Mouse (Mus musculus) Muller cell, postnatal 12 days (primary cell): Measurements from ENCODE around the gene Kansl3.

Source experiments
- DNase-seq: peaks from one replicate; pipeline ENCODE4 v3.0.0-alpha.2; 2015; ENCODE audit errors: inconsistent ontology term

Gene Kansl3

DNA sequence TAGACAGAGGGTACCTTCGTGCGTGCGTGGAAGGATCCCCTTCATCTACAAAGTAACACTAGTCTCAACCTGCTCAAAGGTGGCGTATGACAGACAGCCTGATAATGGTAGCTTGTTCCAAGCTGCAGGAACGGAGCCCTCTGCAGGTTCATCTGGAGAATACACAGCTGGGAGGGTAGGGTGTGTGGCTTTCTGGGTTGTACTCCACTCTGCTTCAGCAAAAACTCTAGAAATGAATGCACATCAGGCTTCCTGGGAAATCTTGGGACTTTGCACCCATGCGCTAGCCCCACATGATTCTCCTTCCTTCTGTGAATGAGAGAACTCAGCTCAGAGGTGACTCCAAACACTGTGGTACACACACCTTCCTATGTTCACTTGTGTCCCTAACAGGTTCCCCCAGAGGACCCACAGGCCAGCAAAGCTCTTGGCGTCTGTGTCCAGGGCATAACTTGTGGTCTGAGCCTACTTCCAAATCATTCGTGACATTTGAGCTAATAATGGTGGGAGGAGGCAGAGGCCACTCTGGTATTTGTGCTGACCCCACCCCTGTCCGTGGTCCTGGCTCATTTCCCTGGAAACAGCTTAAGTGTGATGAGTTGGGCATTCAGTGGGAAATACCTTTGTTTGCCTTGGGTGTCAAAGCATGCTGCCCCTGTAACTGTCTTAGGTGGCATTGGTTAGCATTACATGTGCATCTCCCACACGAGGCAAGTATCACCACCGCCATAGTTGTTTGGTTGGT is 47.0 kb downstream of the Kansl3 start:
- peak; percentile 76 for DNase-seq

DNA sequence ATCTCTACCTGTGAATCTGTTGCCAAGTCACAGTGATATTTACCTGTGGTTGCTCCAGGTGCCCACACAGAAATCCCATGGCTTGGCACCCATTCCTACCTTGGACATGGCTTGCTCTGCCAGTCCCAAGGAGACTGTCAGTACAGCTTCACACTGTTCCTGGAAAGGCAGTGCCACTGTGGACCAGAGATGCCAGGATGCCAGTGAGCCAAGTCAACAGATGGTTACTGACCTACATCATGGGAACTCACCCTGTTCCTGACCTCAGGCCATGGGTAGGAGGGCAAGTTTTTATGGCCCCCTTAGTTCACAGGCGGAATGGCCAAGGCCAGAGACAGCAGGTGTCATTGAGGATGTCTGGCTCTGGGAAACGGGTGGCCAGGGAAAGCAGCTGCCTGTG is 47.8 kb downstream of the Kansl3 start:
- no peak for DNase-seq

DNA sequence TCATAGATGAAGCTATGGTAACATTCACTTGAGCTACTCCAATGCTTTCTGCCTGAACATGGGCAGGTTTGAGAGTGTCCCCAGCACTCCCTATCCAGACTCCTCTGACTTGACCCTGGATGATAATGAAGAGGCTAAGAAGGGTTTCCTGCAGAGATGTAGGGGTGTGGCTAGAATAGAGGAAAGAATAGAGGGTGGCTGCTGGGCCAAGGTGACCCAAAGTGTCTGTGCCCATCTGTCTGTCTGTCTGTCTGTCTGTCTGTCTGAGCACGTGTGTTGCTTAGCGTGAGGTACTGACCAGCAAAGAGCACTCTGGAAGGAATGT is 53.2 kb downstream of the Kansl3 start:
- DNase-seq = no peak

DNA sequence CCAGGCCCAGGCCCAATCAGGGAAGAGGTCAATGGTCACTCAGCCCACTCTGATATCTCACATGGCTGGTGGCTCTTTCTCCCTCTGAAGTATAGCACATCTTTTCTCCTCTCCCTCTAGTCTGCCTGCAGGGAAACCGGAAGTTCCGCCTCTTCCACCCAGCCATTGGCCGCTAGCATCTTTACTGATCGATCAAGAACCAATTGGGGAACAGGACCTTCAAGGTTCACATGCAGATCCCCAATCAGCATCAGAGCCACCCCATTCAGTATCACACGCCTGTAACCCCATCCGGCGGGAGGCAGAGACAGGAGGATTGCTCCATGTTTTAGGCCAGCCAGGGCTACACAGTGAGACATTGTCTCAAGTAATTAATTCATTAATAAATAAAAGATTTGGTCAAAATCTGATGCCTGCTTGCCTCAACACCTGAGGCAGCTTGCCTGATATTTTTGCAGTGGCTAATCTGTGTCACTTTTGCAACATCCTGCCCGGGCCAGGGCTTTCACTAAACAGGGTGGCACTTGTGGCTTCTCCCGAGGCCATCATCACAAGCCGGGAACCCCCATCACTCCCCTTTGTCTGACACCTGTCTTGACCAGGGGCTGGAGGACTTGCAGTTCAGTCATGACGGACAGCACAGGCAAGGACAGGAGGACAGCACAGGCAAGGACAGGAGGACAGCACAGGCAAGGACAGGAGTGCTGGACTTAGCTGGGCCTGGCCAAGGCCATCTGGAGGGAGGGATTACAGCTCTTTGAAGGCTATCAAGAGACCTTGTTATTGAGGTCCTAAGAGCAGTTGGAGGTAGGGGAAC is 53.8 kb downstream of the Kansl3 start:
- DNase-seq = no peak

DNA sequence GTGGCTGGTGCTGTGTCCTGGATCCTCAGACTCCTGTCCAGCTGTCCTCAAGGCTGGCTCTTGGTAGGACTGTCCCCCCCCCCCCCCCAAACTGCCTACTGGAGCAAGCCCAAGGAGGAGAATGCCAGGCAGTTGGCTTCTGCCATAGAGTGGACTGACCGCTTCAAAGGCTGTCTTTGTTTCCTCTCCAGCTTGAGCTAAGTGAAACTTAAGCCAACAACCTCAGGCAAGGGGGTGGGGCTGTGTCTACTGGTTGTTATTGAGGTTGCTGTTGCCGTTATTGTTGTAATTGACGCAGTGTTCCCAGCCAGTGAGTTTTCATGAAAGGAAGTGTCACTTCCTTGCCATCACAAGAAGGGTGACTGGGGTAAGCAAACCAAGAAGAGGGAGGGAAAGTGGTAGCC is 59.5 kb downstream of the Kansl3 start:
- DNase-seq = peak; percentile 95

DNA sequence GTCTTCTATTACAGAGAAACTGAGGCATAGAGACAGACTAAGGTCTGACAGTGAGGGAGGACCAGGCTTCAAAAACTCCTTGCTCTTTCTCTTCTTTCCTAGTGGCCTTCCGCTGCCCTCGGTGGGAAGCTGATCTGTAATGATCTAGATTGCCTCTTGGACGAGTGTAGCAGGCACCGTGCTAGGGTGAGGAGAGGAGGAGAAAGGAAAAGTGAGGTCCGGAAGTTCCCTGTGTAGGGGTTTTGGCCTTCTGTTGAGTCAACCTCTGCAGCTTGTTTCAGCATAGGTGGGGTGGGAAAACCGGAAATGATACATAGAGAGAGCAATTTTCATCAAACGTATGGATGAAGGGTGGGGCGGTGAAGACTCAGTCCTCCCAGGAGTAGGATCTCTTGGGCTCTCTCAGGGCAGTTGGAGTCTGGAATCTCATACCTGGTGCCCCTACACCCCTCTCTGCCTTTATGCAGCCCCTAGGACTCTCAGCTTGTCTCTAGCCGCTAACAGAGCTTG is 60.0 kb downstream of the Kansl3 start:
- no peak for DNase-seq

DNA sequence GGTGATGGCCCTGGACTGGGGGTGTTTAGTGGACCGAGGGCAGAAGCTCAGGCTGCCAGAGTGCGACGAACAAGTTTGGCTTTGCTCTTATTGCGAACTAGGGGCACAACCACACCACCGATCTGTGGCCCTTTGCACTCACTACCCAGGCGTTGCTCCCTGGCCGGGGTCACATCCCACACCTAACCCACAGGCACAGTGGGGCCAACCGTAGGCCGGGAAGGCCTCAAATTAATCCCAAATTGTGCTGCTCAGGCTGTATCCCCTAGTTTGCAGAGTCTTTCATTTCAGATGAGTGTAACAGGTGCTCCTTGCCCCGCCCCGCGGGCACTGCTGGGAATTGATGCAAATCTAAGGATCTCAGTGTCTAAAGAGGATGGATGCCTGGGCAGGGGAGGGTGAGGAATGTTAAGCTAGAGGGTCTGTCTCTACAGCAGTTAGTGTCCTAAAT is 60.5 kb downstream of the Kansl3 start:
- peak; percentile 51 for DNase-seq

DNA sequence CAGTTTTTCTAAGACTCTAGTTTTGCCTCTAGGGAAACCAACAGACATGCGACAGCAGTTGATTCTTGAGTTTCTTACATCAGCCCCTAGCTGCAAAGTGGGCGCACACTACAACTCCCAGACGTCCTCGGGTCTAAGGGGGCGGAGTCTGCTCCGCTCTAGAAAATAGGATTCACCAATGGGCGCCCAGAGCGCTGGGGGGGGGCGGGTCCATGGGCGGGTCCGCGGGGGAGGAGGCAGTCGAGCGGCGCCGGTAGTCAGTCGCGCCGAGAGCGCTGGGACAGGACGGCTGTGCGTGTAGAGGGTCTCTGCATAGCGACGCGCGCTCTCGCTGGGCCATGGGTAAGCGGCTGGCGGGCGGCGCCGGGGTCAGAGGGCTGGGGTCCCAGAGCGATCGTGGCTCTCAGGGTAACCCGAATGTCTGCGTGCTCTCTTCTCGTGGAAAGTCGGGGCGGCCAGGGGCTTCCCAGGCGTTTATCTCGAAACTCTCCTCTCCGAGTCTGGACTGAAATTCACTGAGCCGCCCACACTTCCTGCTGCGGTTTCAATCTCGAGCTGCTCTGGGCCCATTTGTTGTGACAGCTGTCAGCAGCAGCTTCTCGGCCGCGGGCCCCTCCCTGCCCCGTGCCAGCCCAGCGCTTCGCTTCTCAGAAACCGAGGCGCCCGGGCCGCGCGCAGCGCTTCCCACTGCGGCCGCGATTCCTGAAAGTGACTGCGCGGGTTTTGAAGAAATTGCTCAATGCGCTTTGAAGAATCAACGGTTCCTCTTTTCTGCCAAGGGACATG is 61.3 kb downstream of the Kansl3 start, which contains the start of gene Arid5a:
TSS of gene Arid5a (plus strand) at position 239 of the 786 bp plus-strand sequence.
- DNase-seq = peak; percentile 96

DNA sequence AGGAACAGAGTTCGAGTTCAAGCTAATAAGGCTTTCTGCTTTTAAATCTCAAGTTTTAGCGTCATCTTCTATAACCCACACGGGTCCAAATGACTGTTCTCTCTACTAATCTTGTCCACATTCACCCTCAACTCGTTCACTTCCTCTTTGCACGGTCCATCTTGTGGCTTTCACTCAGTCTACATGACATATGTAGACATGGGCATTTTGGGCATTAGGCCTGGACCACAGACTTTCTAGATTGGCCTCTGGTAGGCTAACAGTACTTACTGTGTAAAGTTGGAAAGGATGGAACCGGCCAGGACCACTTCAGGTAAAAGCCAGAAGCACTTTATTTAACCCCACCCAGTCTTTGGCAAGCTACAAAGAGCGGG is 61.9 kb downstream of the Kansl3 start:
- no peak for DNase-seq

DNA sequence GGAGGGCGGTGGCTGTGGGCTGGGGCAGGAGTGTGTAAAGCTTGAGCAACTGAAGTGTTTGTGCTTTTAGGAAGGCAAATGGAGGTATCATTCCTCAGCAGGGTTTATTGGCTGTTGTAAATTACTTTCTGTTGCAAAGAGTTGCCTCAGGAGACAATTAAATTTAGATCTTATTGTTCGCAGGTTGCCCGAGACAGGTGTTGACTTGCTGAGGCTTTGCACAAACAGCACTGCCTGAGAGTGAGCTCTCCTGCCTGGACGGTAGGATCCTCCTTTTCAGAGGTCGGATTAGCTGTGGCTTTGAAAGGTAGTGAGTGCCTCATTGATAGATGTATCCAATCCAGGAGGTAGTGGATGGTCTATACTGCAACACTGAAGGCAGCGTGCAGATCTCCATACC is 62.9 kb downstream of the Kansl3 start:
- no peak for DNase-seq

DNA sequence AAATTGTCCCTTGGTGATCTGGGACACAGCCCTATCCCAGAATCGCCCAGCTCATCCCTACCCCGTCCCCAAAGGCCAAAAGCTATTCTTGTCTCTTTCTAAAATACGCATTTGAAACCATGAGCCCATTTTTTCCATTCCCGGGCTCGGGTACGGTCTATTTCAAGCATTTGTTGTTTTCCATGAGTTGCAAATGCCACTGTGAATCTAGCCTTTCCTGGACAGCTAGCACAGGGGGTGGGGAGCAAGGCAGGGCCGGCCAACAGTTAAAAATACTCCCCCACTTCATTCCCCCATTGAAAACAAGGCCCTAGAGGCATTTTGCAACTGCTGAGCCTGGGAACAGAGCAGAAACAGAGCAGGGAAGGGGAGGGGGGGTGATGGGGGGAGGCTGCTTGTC is 64.2 kb downstream of the Kansl3 start:
- DNase-seq = no peak

DNA sequence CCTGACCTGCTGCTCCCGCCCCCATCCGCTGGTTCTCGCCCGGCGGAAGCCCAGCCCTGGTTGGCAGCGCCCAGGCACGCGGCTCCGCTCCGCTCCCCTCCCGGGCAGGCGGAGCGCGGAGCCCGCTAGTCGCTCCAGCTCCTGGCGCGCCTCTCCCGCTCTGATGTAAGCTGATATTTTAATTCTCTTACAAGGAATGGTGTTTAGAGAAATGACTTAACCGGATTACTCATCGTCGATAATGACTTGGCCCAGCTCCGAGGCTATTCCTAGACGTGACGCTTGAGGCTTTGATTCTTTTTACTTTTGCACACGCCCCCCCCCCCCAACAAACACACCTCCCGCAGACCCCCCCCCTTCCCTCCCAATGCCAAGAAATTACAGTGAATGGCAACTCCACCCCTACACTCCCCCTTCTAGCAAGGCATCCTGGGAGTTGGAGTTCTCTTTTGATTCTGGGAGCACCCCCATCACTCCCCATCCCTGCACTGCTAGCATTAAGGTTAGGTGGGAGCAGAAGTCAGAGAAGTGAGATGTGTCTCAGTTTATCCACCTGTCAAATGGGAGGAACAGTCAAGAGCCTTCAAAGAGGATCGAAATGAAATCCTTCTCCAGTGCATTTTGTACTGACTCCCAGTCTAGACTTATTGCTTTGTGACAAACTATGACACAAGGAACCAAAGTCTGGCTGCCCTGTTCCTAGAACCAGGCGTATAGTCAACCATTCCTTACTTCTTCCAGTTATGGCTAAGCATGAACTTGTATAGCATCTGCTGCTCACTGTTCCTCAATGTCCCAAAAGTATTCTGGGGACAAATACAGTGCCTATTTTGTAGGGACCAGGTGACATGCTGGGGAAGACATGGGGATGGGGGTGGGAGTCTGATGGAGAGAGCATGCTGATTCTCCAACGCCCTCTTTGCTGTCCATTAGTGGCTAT is 65.3 kb downstream of the Kansl3 start:
- DNase-seq = peak; percentile 93

DNA sequence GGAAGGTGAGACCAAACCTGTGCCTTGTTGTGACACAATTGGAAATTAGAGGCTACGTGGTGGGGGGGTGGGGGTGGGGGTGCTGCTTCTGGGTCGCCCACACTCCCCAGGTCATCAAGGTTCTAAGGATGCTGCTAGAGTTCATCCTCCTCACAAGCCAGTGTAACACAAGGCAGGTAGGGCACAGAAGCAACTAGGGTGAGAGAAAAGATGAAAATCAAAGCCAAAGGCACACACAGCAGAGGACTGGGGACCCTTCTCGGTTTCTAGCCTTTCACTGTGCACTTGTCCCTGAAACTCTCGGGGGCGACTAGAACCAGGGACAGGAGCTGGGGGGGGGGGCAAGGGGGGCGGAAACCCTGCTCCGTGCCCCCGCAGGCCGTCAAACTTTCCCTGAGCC is 66.0 kb downstream of the Kansl3 start:
- DNase-seq = no peak

DNA sequence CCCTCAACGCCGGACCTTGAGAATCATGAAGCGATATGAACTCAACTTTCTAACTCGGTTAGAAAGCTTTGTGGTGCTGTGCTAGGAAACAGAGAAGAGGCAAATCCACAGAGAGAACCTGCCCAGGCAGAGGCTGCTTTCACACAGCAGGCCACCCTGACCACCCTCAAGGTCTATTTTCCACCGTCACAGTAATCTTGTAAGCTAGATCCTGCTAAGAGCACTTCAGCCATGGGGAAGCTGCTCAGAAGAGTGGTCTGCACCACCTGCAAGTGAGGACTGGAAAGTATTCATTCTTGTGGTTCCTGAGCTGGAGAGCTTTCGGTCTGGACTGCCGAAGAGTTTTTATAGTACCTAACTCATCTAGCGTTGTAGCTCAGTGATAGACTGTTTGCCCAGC is 66.7 kb downstream of the Kansl3 start:
- no peak for DNase-seq

DNA sequence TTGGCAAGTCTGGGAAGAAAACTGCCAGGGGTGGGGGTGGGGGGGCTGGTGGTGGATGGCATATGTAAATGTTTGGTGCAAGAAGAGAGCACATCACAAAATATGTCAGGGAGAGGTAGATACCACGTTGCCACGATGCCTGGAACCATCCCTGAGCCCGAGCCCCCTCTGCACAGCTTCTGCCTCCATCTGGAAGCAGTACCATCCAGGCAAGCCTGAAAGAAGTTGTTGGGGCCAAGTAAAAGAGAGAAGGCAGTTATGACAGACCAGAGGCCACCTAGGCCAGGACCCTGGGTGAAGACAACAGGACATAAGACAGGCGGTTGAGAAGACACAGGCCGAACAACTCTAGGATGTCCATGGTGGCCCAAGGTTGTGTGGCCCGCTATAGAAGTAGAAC is 68.5 kb downstream of the Kansl3 start:
- DNase-seq = no peak

DNA sequence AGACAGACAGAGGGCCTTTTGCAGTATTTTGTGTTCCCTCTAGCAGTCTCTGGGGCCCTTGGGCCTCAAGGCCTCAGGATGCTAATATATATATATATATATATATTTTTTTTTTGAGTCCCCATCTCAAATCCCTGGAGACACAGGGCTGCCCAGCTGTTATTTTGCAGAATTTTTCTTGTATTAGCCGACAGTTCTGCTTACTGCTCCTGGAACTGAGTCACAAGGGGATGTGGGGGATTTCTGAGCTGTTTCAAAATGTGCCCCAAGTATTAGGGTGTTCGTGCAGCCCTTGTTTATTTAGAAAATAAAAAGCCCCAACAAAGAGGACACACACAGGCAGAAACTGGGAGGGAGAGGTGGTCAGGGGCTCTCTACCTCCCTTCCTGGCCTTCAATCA is 69.3 kb downstream of the Kansl3 start:
- DNase-seq = no peak

DNA sequence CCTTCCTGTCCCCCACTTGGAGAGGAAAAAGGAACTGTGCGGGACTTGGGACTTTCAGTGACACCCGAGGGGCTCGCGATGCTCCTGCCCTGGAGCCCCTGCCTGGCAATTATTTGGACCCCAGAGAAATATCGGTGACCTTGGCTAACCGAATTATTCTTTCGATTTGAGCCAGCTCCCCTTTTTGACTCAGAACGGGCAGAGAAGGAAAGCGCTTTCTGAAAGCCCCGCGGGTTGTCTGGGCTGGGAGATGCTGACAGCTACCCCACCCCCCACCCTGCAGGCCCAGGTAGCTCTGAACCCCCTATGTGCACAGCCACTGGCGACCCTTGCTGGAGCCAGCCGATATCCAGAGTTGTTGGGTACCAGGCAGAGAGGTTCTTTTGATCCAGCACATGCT is 69.9 kb downstream of the Kansl3 start:
- no peak for DNase-seq

DNA sequence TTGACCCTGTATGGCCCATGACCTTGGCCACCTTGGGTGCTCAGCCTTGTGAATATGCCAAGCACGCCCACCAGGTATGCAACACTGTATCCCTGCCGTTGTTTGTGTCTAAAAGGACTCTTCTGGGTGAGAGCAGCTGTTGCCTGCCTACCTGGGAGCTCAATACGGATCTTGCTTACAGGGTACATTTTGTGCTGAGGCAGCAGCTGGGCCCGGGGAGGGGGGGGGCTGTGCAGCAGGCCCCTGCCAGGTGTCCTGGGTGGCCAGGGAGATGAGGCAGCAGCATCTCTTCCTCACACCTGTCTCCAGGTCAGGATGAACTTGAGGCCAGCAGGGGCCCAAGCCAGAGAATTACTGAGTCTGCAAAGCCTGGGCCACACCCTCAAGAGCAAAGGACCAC is 70.9 kb downstream of the Kansl3 start:
- DNase-seq = no peak

DNA sequence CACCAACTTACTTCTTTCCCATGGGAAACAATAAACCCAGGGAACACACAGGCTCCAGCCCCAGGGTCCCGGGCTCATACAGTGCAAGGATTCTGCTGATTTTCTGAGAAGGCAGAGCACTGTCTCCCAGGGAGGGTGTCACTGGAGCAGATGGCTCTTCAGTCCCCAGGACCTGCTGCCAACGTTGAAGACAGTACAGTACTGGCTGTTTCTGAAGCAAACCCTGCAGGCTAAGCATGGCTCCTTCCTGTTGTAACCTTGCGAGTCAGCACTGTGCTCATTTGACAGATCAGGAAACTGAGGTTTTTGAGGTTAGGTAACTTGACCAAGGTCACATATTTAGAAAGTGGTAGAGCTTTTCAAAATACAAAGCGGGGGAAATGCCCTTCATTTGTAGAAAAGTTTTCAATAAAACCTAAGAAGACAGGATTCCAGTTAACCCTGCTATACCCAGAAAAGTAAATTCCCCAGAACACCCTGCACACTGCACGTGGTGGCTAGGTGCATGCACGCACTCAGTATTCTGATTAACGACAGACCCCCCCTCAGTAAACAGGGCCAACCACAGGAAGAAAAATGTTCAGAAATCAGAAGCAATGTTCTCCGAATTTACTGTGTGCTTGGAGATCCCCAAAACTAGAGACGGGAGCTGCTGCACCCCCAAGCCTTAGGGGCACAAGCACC is 72.4 kb downstream of the Kansl3 start:
- no peak for DNase-seq

DNA sequence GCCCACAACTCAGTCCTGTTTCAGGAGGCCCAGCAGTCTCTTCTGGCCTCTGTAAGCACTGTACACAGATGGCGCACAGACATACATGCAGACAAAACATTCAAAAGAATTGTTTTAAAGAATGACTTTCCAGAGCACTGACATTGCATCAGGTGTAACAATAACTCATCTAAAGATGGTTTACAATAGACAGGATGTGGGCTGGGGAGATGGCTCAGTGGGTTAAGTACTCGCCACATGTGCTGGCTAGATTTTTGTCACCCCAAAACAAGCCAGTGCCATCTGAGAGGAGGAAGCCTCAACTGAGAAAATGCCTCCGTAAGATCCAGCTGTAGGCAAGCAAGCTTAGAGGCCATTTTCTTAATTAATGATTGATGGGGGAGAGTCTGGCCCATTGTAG is 74.6 kb downstream of the Kansl3 start:
- no peak for DNase-seq

DNA sequence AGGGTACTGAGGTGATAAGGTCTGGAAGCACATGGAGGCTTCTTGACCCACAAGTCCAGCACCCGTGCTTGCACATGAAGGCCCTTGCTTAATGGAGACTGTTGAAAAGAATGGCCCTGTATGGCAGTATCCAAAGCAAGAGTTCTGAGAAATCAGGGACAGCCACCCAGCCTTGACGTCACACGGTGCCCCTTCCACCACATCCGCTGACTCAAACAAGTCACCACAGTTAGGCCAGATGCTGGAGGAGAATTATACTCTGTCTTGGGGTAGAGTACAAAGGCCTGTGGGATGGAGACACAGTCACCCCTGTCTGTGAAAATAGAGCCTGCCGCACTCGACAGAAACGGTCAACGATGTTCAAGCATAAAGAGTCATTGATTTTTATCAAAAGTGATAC is 75.5 kb downstream of the Kansl3 start:
- DNase-seq = no peak
